Mouse (Mus musculus): ENCODE measurements around the gene Ccl22.
A peak's percentile ranks its signal among the peaks of the same experiment; 100 is the strongest.

The Ccl22 gene

GRCm38 (mm10) chr8:94779534-94780294 lies 34.3 kb downstream of the Ccl22 start:
- DNase-seq: no peak

- no peak for DNase-seq
These were observed 35.2 kb downstream of the Ccl22 start for GRCm38 (mm10) chr8:94780491-94781154.

DNA sequence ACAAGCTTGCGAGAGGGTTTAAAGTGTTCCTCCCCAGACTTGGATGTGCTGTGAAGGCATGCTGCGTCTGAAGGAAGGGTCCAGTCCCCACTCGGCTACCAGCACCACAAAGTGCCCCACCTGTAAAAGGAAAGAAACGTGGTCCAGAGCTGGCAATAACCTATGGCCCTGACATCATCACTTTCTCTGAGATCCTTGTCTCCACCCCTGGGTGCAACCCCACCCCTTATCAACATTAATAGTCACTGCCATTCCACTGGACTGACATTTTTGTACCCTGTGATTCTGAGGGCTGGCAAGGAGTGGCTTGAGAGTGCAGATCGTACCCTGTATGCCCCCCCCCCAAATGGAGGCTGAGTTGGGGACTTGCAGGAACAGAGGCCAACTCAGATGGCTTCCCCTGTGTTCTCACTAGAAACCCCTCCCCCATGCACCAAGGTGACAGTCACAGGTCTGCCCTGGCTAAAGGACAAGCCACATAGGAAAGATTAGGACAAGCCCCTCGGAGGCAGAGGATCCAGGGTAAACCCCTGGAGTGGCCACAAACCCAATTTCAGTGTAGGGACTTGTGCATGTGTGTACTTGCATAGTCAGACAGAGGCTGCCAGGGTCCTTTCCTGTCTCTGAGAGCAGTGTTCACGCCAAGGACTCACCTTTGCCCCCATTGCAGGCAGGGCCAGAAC lies 35.9 kb downstream of the Ccl22 start:
- no peak for DNase-seq

DNA sequence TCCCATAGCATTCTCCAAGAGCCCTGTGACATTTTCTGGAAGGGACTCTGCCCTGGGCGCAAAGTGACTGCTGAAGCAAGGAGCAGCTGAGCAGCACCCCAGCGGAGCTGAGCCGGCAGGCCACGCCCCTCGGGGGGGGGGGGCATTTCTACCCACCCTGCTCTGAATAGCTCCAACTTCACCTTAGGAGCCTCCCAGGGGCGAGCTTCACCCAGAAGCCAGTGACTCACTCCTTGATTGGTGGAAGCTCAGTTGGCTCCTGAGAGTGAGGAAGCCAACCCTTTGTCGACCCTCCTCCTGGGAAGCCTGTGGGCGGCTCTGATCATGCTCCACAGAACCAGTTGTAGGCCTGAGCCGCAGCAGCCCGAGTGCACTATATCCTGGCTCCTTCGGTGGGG lies 36.4 kb downstream of the Ccl22 start:
- peak; percentile 95 for DNase-seq

DNA sequence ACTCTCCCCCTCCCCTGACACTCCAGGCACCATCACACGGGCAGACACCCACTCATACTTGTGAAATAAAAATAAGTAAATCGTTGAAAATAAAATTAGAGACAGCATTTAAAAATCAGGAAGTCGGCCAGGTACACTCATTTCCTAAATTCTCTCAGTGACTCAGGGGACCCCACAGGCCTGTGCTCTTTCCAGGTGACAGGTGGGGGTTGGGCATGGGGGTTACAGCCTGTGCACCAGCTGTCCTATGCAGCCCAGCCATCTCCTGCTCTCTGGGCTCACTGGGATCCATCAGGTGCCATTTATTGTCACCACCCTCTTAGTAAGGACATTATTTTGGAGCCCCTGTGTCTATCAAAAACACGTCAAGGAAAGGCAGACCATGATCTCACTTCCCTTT lies 38.5 kb downstream of the Ccl22 start:
- no peak for DNase-seq

DNA sequence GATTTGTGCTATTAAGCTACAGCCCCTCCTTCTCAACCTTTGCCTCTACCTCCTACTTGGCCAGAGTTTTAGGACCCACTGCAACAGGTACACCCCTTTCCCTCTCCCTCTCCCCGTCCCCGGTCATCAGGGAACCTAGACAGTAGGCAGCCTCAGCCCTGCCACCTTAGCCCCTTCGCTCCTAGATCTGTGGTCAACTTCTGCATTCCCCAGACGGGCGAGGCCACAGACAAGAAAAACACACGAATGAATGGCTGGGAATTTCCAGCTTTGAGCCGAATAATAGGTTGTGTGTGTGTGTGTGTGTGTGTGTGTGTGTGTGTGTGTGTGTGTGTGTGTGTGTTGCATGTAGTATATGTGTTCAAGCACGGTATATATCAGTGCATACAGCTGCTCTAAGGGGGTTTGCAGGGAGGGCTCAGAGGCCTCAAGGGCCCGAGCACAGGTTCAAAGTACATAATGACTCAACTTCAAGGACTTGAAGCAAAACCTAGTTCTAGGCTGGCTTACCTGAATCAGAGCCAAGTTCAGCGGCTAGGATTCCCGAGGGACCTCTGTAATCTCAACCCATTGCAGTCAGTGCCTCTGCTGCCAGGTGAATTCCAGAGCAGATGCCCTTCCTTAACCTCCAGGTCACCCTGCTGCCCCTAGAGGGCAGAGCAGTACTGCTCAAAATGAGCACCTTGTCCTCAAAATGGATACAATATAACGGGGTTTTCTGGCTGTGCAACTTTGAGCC lies 40.0 kb downstream of the Ccl22 start:
- DNase-seq: peak; percentile 90

DNA sequence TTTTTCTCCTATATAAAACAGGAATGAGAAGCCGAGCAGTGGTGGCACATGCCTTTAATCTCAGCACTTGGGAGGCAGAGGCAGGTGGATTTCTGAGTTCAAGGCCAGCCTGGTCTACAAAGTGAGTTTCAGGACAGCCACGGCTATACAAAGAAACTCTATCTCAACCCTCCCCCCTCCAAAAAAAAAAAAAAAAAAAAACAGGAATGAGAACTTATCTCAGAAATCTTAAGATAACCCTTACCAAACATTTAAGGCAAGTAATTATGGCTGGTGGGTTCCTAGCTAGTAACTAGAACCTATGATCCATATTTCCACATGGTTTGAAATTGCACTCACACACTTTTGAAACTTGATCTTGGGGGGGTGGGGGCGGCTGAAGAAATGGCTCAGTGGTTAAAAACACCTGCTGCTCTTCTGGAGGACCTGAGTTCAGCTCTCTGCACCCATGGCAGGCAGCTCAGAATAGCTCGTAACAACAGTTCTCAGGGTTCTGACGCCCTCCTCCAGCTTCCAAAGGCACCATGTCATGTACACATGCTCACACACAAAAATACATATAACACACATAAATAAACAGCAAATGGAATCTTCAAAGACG lies 40.7 kb downstream of the Ccl22 start:
- no peak for DNase-seq

DNA sequence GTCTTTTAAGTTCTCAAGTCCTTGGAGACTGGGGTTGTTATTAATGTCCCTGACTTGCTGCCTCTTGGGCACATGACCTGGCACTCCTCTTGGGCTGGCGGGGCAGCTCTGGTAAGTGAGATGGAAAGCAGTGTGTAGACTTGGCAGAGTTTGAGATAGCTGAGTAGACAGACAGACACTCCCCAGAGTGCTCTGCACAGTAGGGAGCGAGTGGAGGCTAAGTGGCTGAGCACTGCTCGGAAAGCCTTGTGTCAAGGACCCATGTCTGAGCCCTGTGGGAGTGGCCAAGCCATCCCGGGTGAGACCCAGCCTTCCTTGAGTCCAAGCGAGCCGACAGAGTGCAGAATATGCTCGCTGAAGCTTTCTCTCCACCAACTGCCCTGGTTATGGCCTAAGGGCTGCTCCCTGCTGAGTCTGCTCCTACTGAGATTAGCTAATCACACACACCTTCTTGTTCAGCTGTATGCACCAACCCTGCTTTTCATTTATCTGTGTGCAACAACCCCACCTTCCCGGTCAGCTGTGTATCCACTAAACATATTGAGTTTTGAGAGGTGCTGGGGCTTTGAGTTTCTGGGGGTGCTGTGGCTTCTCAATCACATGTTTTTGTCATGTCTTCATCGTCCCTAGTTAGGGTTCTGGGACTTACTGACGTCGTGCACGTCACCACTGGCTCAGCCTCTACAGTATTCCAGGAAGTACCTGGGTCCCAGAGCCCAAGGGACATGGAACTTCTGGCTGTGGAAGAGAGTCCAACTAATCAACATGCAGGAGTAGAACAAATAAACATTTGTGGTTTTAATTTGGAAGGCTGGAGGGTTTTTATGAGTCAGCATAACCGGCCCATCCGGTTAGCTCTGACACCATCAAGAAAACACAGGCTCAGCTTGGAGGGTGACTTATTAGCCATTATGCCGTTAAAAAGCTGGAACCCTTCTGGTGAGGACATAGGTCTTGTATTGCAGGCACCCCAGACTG lies 42.4 kb downstream of the Ccl22 start:
- DNase-seq: peak; percentile 83

- DNase-seq: peak; percentile 78
These were observed 44.0 kb downstream of the Ccl22 start for GRCm38 (mm10) chr8:94789256-94789955.

- DNase-seq: no peak
These were observed 49.0 kb downstream of the Ccl22 start for GRCm38 (mm10) chr8:94794368-94794767.

GRCm38 (mm10) chr8:94794782-94795181 lies 49.4 kb downstream of the Ccl22 start:
- no peak for DNase-seq

DNA sequence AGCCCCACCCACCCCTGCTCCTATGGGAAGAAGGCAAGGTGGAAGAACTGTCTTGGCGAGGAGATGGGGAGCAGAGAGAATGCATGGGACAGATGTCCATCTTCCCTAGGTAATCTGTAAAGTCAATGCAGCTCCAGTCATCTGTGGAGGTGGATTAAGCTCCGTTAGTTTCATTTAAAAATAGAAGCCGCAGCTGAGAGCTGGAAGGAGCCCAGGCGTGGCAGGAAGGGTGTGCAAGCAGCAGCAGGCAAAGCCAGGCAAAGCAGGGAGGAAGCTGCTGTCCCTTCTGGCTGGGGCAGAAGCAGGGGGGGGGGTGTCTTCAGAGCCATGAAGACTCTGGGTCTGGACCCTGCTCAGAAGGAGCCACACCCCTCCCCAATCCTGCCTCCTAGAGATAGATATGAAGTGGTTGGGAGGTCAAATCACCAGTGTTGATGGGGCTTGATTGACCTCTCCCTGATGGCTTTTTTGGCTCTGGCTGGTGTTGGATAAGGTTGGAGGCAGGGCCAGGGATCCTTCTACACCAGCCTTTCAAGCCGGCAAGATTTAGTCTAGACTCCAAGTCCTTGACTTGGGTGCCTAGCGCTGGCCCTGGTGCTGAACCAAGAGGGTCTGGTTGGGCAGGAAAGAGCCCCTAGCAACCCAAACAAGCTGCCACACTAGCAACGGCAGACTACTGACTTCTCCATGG lies 55.0 kb downstream of the Ccl22 start:
- no peak for DNase-seq

Data from kidney, adult 9 months (tissue).